Mouse (Mus musculus) mouse trophoblast stem cell (cell line): ENCODE measurements around the gene Cyp17a1.

Experiments used
- in situ Hi-C, 2 experiments: fragments of 300-500 bp; cut with MseI, MboI; formaldehyde crosslinking; loops; 2 replicates in 1 of 2; 3 replicates in 1 of 2; pipeline ENCODE4 v1.15.1; 2025

The Cyp17a1 gene

GRCm38 (mm10) chr19:46617361-46617760 is 55.6 kb downstream of the Cyp17a1 start:
- in situ Hi-C loops: no loop called here
